Mouse (Mus musculus): ENCODE results near the gene Sparc. TPM values are rescaled to one million over a fixed set of nuclear protein-coding genes. Genes with fewer than 3 reads are reported as not detected.
"Not testable (repeated sequence)": the region's sequence is repeated elsewhere in the genome, so short reads cannot be mapped to it uniquely, and the experiment has no call there.

The Sparc gene
- total RNA-seq, 2 experiments from 2014 or later = 371 to 390 TPM

GRCm38 (mm10) chr11:55446579-55446978, 23.6 kb upstream of the Sparc start:
- peak; percentile 86 to 87 for DNase-seq (ENCODE audit: low spot score in 2 of 2)
- intact Hi-C loops (cut with DNase I) = loop anchor here (5.0 to 10.0 kb wide), 2 partner anchors 212 to 244 kb away; partner anchors contain the start of gene Slc36a1

DNA sequence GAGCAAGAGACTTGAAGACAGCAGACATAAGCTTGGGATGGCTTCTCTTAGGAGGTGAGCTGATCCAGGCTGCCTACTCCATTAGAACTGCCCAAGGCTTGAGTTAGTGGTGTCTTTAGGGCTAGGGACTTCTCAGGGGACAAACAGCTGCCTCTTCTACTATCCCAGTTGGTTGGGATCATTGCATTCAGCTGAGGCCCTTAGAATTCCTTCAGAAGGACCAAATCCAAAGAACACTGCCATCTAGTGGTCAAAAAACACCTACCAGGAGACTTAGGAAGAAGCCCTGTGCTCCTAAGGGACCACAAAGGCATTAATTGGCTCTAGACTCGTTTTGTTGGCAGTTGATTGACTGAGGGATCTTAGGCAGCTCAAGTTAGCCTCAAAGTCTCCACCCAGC, 21.8 kb upstream of the Sparc start:
- DNase-seq (ENCODE audit: low spot score in 2 of 2) = peak; percentile 76 to 81

GRCm38 (mm10) chr11:55439718-55440117, 16.7 kb upstream of the Sparc start:
- DNase-seq (ENCODE audit: low spot score in 2 of 2) = no peak
- intact Hi-C loops (cut with DNase I) = loop anchor here (10.0 kb wide), 1 partner anchor 205 kb away; no protein-coding TSS in a partner anchor

More for the DNA sequence above, 21.8 kb upstream of the Sparc start:
- intact Hi-C loops (cut with DNase I) = loop anchor here (1.0 to 10.0 kb wide), 3 partner anchors 55 to 242 kb away; partner anchors contain the start of gene Slc36a1

GRCm38 (mm10) chr11:55438031-55438430, 15.0 kb upstream of the Sparc start:
- intact Hi-C loops (cut with DNase I) = no loop called here
- peak; percentile 41 to 65 for DNase-seq (ENCODE audit: low spot score in 2 of 2)

GRCm38 (mm10) chr11:55436089-55436488, 13.1 kb upstream of the Sparc start:
- DNase-seq (ENCODE audit: low spot score in 2 of 2) = no peak
- intact Hi-C loops (cut with DNase I) = no loop called here

GRCm38 (mm10) chr11:55432981-55433380, 10.0 kb upstream of the Sparc start:
- intact Hi-C loops (cut with DNase I) = no loop called here
- peak in 1 of 2 experiments; percentile 35 for DNase-seq (ENCODE audit: low spot score in 2 of 2)

- intact Hi-C loops (cut with DNase I) = no loop called here
- no peak for DNase-seq (ENCODE audit: low spot score in 2 of 2)
These were observed 7.0 kb upstream of the Sparc start for GRCm38 (mm10) chr11:55429973-55430372.

DNA sequence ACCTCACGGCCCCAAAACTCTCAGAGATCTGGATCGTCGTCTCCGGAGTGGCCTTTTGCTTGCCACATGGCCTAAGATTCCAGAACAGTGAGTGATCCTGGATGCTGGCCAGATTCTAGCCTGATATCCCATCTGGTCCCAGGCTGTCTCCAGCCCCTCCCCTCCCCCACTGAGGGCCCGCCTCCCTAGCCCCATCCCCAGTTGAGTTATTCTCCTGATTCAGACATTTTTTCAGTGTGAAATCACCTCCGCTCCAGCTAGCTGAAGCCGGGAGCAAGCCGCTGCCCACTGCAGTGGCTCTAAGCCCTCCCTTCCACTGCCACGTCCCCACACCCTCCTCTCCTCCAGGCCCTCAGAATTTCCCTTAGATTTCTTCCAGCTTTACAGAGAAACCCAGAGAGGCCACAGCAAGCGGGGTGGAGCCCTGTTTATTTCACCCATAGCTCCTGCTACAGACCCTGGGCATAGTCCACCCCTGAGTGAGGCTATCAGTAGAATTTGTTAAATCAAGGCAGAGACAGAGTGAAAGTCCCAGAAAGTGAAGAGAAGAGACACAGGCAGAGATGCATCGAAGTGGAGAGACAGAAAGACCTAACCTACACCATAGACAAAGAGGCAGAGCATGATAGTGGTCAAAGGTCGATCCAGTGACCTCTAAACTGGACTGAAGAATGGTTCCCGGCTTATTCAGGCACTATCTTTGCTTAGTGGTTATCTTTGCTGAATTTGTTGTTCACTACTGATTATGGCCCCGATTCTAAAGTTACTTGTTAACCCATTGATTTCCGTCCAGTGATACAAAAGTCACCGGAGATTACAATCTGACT, 5.4 kb upstream of the Sparc start:
- peak in 1 of 2 experiments; percentile 33 for DNase-seq (ENCODE audit: low spot score in 2 of 2)
- intact Hi-C loops (cut with DNase I) = no loop called here

DNA sequence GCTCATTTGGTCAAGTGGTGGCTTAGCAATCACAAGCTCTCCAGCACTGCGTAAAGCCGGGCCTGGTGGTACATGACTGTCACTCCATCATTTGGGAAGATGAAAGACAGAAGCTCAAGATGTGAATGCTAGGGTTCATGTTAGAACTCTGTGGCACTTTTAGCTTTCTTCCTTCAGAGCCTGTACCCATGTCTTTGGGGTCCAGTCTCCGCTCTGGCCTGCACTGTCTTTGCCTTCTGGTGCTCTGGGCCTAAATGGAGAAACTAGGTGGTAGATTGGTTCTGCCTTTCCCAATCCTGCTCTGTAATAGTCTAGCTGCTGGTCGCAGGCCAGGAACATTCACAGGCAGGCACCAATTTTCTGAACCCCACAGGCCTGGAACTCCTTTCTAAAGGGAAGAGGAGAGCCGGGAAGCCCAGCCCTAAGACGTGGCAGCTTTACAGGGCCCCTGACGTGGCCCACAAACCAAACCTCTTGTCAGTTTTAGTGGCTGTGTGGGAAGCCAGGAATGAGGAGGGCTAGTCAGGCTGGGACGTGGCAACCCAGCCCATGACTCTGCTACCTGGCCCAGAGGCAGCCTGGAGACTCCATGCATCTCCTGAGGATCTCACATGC, 1.9 kb upstream of the Sparc start:
- intact Hi-C loops (cut with DNase I) = no loop called here

DNA sequence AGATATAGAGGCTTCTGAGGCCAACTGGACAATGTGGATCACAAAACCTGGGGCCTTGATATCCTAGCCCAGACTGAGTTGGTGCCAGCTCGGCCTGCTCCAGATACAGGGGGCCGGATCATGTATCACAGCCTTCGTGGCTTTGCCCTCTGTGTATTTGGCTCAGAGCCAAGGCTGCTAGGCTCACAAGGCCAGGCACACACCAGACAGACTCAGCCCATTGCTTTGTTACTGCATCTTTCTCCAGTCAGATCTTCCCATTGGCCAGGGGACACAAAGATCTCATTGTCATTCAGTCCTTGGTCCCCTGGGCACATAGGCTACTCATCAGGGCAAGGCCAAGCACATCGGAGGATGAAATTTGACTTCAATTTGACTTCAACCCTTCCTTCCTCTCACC, 773 bp upstream of the Sparc start:
- intact Hi-C loops (cut with DNase I) = no loop called here
- DNase-seq (ENCODE audit: low spot score in 2 of 2) = no peak

More for the DNA sequence above, 1.9 kb upstream of the Sparc start:
- DNase-seq (ENCODE audit: low spot score in 2 of 2) = no peak

GRCm38 (mm10) chr11:55419678-55420307, 3.2 kb downstream of the Sparc start:
- intact Hi-C loops (cut with DNase I) = no loop called here
- DNase-seq (ENCODE audit: low spot score in 2 of 2) = peak in 1 of 2 experiments; percentile 25

- peak; percentile 30 to 72 for DNase-seq (ENCODE audit: low spot score in 2 of 2)
- intact Hi-C loops (cut with DNase I) = no loop called here
These were observed 3.7 kb downstream of the Sparc start for GRCm38 (mm10) chr11:55419296-55419677.

GRCm38 (mm10) chr11:55418704-55419061, 4.3 kb downstream of the Sparc start:
- intact Hi-C loops (cut with DNase I) = no loop called here
- no peak for DNase-seq (ENCODE audit: low spot score in 2 of 2)

DNA sequence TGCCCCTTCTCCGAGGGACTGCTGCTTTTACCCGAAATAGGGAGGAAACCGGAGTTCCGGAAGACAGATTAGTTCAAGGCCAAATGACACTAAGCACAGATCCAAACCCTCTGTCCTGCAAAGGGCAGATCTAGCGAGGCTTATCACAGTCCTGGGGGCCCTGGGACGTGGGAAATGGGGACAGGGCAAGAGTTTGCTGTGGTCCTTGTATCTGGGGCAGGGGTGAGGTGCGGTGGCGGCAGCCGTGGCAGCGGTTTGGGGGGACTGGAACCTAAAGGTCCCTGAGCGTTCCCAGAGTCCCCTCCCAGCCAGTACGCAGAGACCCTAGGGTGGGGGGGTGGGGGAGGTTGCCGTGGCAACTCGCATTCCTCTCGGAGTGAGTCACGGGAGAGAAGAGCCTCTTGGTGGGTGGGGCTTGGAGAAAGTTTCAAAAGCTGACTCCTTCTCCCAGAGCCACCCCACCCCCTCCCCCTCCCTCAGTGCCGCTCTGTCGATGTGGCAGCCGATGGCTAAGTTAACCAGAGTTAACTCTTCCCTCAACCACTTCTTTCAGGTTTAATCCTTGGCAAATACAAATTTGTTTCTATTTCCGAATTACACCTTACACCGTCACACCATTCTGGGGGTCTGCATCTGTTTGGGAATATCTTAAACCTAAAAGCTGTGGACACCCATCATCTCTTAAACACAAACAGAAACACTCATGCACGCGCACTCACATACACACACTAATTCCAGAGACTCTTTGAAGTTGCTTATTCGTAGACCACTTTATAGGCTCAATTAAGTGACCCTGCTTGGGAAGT, 4.9 kb downstream of the Sparc start:
- intact Hi-C loops (cut with DNase I) = no loop called here
- DNase-seq (ENCODE audit: low spot score in 2 of 2) = peak in 1 of 2 experiments; percentile 39

GRCm38 (mm10) chr11:55416609-55417265, 6.2 kb downstream of the Sparc start:
- intact Hi-C loops (cut with DNase I) = no loop called here
- no peak for DNase-seq (ENCODE audit: low spot score in 2 of 2)

GRCm38 (mm10) chr11:55415731-55416130, 7.3 kb downstream of the Sparc start:
- intact Hi-C loops (cut with DNase I); DNase-seq (ENCODE audit: low spot score in 2 of 2): not testable (repeated sequence)

DNA sequence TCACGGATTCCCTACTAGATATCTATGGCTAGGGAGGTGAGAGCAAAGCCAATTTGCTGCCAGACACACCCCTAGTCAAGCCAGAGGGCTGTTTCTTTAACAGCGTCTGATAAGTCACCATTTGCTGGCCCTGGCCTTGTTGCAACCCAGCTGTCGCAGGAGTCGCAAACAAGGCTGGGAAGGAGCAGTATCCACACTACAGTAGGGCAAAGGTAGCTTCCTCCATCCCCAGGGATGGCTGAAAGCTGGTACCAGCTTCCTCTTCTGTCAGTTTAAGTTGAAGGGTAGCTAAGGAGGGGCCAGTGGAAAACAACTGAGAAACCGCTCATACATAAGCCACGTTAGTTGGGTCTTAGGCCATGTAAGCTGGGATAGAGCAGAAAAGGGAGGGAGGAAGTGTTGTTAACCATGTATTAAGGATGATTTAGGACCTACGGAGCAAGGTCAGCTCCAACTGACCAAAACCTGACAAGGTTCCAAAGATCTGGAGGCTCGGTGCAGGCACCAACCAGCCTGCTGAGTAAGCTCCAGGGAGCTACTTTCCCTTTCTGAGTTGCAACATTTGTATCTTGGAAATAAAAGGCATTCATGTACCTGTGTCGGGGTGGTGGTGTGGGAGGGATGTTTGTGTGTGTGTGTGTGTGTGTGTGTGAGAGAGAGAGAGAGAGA, 7.8 kb downstream of the Sparc start:
- DNase-seq (ENCODE audit: low spot score in 2 of 2) = no peak
- intact Hi-C loops (cut with DNase I) = no loop called here

GRCm38 (mm10) chr11:55414314-55414713, 8.7 kb downstream of the Sparc start:
- no peak for DNase-seq (ENCODE audit: low spot score in 2 of 2)
- intact Hi-C loops (cut with DNase I) = no loop called here

Measured in left cerebral cortex, postnatal 14 days (tissue).